14 mouse cellular contexts compared by ENCODE assay signal in the genomic region with DNA sequence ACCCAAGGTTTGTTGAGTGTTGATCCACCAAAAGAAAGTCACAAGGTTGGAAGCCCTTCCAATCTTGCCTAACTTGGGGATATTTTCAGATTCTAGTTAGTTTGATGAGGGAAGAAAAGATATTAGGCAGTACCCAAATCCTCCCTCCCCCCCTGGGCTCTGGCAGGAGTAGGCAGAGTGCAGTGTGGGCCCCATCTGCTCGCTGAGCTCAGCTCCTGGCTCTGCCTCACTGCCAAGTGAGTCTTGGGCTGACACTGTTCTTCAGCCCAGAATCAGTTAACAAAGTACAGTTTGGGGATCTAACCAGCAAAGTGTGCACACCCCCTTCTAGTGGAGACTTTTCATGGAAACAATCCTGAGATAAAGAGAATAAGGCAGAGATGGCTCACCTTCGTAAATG. TPM values are rescaled to one million over a fixed set of nuclear protein-coding genes. Genes with fewer than 3 reads are reported as not detected.
A peak's percentile ranks its signal among the peaks of the same experiment; 100 is the strongest.
DNase-seq lines count a peak whose midpoint lies in the region.
"Had no signal": no experiment of that assay in that cellular context is flagged by ENCODE, and none has a peak within 500 bp of the region (broad histone marks: within the 10 kb centered on the region; RNA-seq: fewer than 3 reads in every experiment).

No protein-coding gene starts in this region.

- no peak overlapping the region for H3K4me3 ChIP-seq in heart, embryonic 10.5 days
- H3K4me3 ChIP-seq in embryonic facial prominence, embryonic 10.5 days: no peak overlapping the region
- H3K4me3 ChIP-seq: intestine, embryonic 15.5 days; megakaryocyte, embryonic 14.5 days had no signal

- no peak overlapping the region for H3K27ac ChIP-seq in heart, embryonic 10.5 days
- 0 out of 2 replicates have a peak overlapping the region, but pooled peaks have one; percentile 57 for H3K27ac ChIP-seq in embryonic facial prominence, embryonic 10.5 days (replicated peaks)
- H3K27ac ChIP-seq: intestine, embryonic 15.5 days had no signal

- no peaks in the 10 kb centered on the region for H3K9me3 ChIP-seq in heart, embryonic 10.5 days
- no peaks in the 10 kb centered on the region for H3K9me3 ChIP-seq in embryonic facial prominence, embryonic 10.5 days
- H3K9me3 ChIP-seq: intestine, embryonic 15.5 days had no signal

- no peaks in the 10 kb centered on the region for H3K27me3 ChIP-seq in heart, embryonic 10.5 days (ENCODE audit: insufficient read depth, poor library complexity, severe bottlenecking)
- no peaks in the 10 kb centered on the region for H3K27me3 ChIP-seq in embryonic facial prominence, embryonic 10.5 days (replicated peaks; ENCODE audit: low read depth, poor library complexity, severe bottlenecking)
- H3K27me3 ChIP-seq: intestine, embryonic 15.5 days; megakaryocyte, embryonic 14.5 days had no signal

- H3K4me1 ChIP-seq in heart, embryonic 10.5 days: no peaks in the 10 kb centered on the region; the same call in 1 of the 2 replicates
- H3K4me1 ChIP-seq in embryonic facial prominence, embryonic 10.5 days: peaks cover 15% of the 10 kb centered on the region
- H3K4me1 ChIP-seq: intestine, embryonic 15.5 days; megakaryocyte, embryonic 14.5 days had no signal

- peak; percentile 25 for DNase-seq in heart, embryonic 10.5 days (ENCODE audit: low spot score)
- DNase-seq in heart, adult 18-20 months: no peak
- DNase-seq in adipocyte (ENCODE audit: low spot score): peak; percentile 54
- no peak for DNase-seq in embryonic facial prominence, embryonic 10.5 days (ENCODE audit: low spot score)
- DNase-seq in layer of hippocampus, postnatal 25 days (ENCODE audit: extremely low spot score in 1 of 2, low spot score in 1 of 2): peak; percentile 39 to 42
- no peak for DNase-seq in thymus, postnatal 36 days
- DNase-seq in thymus, postnatal 25 days: no peak

- WGBS in heart, embryonic 10.5 days: 70% methylated on average over 2 of the region's 2 CpGs
- WGBS in embryonic facial prominence, embryonic 10.5 days: 88% methylated on average over 2 of the region's 2 CpGs

- H3K36me3 ChIP-seq in heart, embryonic 10.5 days: no peaks in the 10 kb centered on the region
- no peaks in the 10 kb centered on the region for H3K36me3 ChIP-seq in embryonic facial prominence, embryonic 10.5 days (replicated peaks)
- H3K36me3 ChIP-seq: intestine, embryonic 15.5 days had no signal

RNA-seq across cellular contexts. Expression of a gene that starts 12.5 kb away (rescaled TPM):
- 15.7 and 25.9 TPM in 2 replicates for polyA plus RNA-seq in heart, embryonic 10.5 days (2016; fragmentation: Nextera tagmentation; extraction: Ambion mirVana)
- total RNA-seq in heart, adult 18-20 months (2021): 10 to 100 TPM; 25.5 to 40.3 TPM
- 30.2 and 32.3 TPM in 2 replicates for polyA plus RNA-seq in embryonic facial prominence, embryonic 10.5 days (2016; fragmentation: Nextera tagmentation; extraction: Ambion mirVana)
- 10 to 100 TPM; 12.5 to 19.5 TPM for total RNA-seq in layer of hippocampus, postnatal 25 days (2021)

RNA-seq across cellular contexts. Expression of a gene that starts 28.6 kb away (rescaled TPM):
- polyA plus RNA-seq in heart, embryonic 10.5 days (2016; fragmentation: Nextera tagmentation; extraction: Ambion mirVana): 0.15 and 4.3 TPM in 2 replicates
- not detected for total RNA-seq in heart, adult 18-20 months (2021)
- polyA plus RNA-seq in embryonic facial prominence, embryonic 10.5 days (2016; fragmentation: Nextera tagmentation; extraction: Ambion mirVana): 0.12 TPM in 1 of 2 replicates, not detected in the other
- not detected for total RNA-seq in layer of hippocampus, postnatal 25 days (2021)
- total RNA-seq: common myeloid progenitor, adult 5-6 weeks; left cerebral cortex, adult 8-10 months had no signal
- polyA plus RNA-seq: urinary bladder, adult 2 months had no signal

RNA-seq across cellular contexts. Expression of a gene that starts 37.8 kb away (rescaled TPM):
- polyA plus RNA-seq in heart, embryonic 10.5 days (2016; fragmentation: Nextera tagmentation; extraction: Ambion mirVana): 0.21 TPM in 1 of 2 replicates, not detected in the other
- total RNA-seq in heart, adult 18-20 months (2021): not detected
- 0.15 TPM in 1 of 2 replicates, not detected in the other for polyA plus RNA-seq in embryonic facial prominence, embryonic 10.5 days (2016; fragmentation: Nextera tagmentation; extraction: Ambion mirVana)
- total RNA-seq in layer of hippocampus, postnatal 25 days (2021): not detected
- total RNA-seq: common myeloid progenitor, adult 5-6 weeks; left cerebral cortex, adult 8-10 months had no signal
- polyA plus RNA-seq: heart, embryonic 16.5 days; intestine, embryonic 15.5 days; liver, embryonic 16.5 days; urinary bladder, adult 2 months had no signal

Comparison
In these comparisons a context has a peak if more than half of its experiments do, and no peak if none do; other contexts are left out.
1. DNase-seq: peak in heart, embryonic 10.5 days (single experiment), adipocyte (single experiment) and layer of hippocampus, postnatal 25 days (2 of 2); none in heart, adult 18-20 months (0 of 2), embryonic facial prominence, embryonic 10.5 days (single experiment), thymus, postnatal 36 days (0 of 2) and thymus, postnatal 25 days (single experiment).